Mouse (Mus musculus) neural tube, postnatal 0 days (tissue): ENCODE measurements around the gene Esp16. TPM values are rescaled to one million over a fixed set of nuclear protein-coding genes. Genes with fewer than 3 reads are reported as not detected.

ENCODE experiments used
- polyA plus RNA-seq: library from polyadenylated mRNA; unstranded; fragments of >200 nt; fragmentation: Nextera tagmentation; extraction: Ambion mirVana; gene quantifications from 2 replicates; pipeline ENCODE4 v1.2.1, GENCODE M21; 2015

The Esp16 gene
- not detected in 2 replicates for polyA plus RNA-seq

GRCm38 (mm10) chr17:39535842-39536241 lies at the start of gene Esp16:
Gene Esp16 (plus strand): TSS chr17:39536142.

Other genes with a start within 250 kb of the Esp16 start
- gene Esp18, start 129.8 kb upstream of the Esp16 start, polyA plus RNA-seq = not detected in 2 replicates
- not detected in 2 replicates for gene Esp15, start 104.8 kb downstream of the Esp16 start, polyA plus RNA-seq